Mouse (Mus musculus) cerebellum, adult 8-10 months (tissue): ENCODE results near the gene Otof.

ENCODE experiments used
- DNase-seq: peaks from one replicate; pipeline ENCODE4 v3.0.0; 2022

The Otof gene

GRCm38 (mm10) chr5:30340815-30341214 is 120.9 kb downstream of the Otof start:
- DNase-seq = peak; percentile 73
